Mouse (Mus musculus) forebrain, embryonic 13.5 days (tissue): Measurements from ENCODE around the gene Zdhhc3. TPM values are rescaled to one million over a fixed set of nuclear protein-coding genes. Genes with fewer than 3 reads are reported as not detected.

Experiments
- ATAC-seq: fragments of 200-750 bp; cut with Nextera tagmentation; 2 replicates; pipeline ENCODE4 v1.8.0; 2017
- H3K27ac ChIP-seq: fragments of 300-500 bp; sonication (generic); 2 replicates; pipeline ENCODE4 v1.5.1; 2015; ENCODE audit warnings: inconsistent platforms, mild to moderate bottlenecking, moderate library complexity
- H3K27me3 ChIP-seq: fragments of 300-500 bp; sonication (generic); 2 replicates; pipeline ENCODE4 v1.6.1; 2015; ENCODE audit warnings: mild to moderate bottlenecking, inconsistent platforms
- H3K36me3 ChIP-seq: fragments of 300-500 bp; sonication (generic); 2 replicates; pipeline ENCODE4 v1.6.1; 2015; ENCODE audit warnings: mild to moderate bottlenecking, inconsistent platforms; ENCODE audit not compliant: poor library complexity, severe bottlenecking
- H3K4me1 ChIP-seq: fragments of 300-500 bp; sonication (generic); 2 replicates; pipeline ENCODE4 v1.6.1; 2015; ENCODE audit warnings: inconsistent platforms
- H3K4me2 ChIP-seq: fragments of 300-500 bp; sonication (generic); 2 replicates; pipeline ENCODE4 v1.6.1; 2015; ENCODE audit warnings: inconsistent platforms, mild to moderate bottlenecking, moderate library complexity
- H3K4me3 ChIP-seq: fragments of 300-500 bp; sonication (generic); 2 replicates; pipeline ENCODE4 v1.5.1; 2015; ENCODE audit warnings: mild to moderate bottlenecking, inconsistent platforms
- H3K9ac ChIP-seq: fragments of 300-500 bp; sonication (generic); 2 replicates; pipeline ENCODE4 v1.6.1; 2015; ENCODE audit warnings: mild to moderate bottlenecking, inconsistent platforms
- H3K9me3 ChIP-seq: fragments of 300-500 bp; sonication (generic); replicated peaks from 2 replicates; pipeline ENCODE4 v1.6.1; 2016; ENCODE audit warnings: inconsistent platforms
- WGBS: fragments of 180-500 bp; shearing (Covaris S2); methylation state at CpG from one replicate; pipeline ENCODE4 v1.1.7; 2015; 5-methylcytosine and 5-hydroxymethylcytosine counted together
- polyA plus RNA-seq: library from polyadenylated mRNA; unstranded; fragments of >200 nt; fragmentation: Nextera tagmentation; extraction: Ambion mirVana; gene quantifications from 2 replicates; pipeline ENCODE4 v1.2.1, GENCODE M21; 2015

Gene Zdhhc3
- polyA plus RNA-seq, 1 experiment from 2014 or later = 66.8 TPM

GRCm38 (mm10) chr9:123139887-123140614 lies 27.0 kb upstream of the Zdhhc3 start:
- no peaks in the 10 kb centered on the region for H3K9me3 ChIP-seq

GRCm38 (mm10) chr9:123138891-123139474 lies 26.0 kb upstream of the Zdhhc3 start:
- 82% methylated on average over 5 of the region's 5 CpGs for WGBS
- H3K4me3 ChIP-seq = no peak overlapping the region
- no peaks in the 10 kb centered on the region for H3K9me3 ChIP-seq
- ATAC-seq = no peak
- no peaks in the 10 kb centered on the region for H3K4me1 ChIP-seq
- H3K27ac ChIP-seq = no peak overlapping the region
- no peak overlapping the region for H3K9ac ChIP-seq
- no peaks in the 10 kb centered on the region for H3K27me3 ChIP-seq
- peaks cover 88% of the 10 kb centered on the region for H3K36me3 ChIP-seq
- no peak overlapping the region for H3K4me2 ChIP-seq

More at GRCm38 (mm10) chr9:123139887-123140614, 27.0 kb upstream of the Zdhhc3 start:
- ATAC-seq = no peak
- WGBS = 75% methylated on average over 4 of the region's 4 CpGs
- Histone ChIP-seq H3K4me2 (no peak overlapping the region), H3K36me3 (peaks cover 82% of the 10 kb centered on the region), H3K9ac (no peak overlapping the region), H3K4me1 (no peaks in the 10 kb centered on the region), H3K27ac (no peak overlapping the region), H3K27me3 (no peaks in the 10 kb centered on the region), H3K4me3 (no peak overlapping the region)

- Histone ChIP-seq H3K27ac (no peak overlapping the region), H3K4me1 (no peaks in the 10 kb centered on the region), H3K9ac (no peak overlapping the region), H3K4me2 (no peak overlapping the region), H3K36me3 (peaks cover 92% of the 10 kb centered on the region), H3K4me3 (no peak overlapping the region), H3K27me3 (no peaks in the 10 kb centered on the region), H3K9me3 (no peaks in the 10 kb centered on the region)
- no peak for ATAC-seq
- 90% methylated on average over 7 of the region's 7 CpGs for WGBS
Observed at GRCm38 (mm10) chr9:123136953-123137682, 24.1 kb upstream of the Zdhhc3 start.

GRCm38 (mm10) chr9:123132994-123133393 lies 20.0 kb upstream of the Zdhhc3 start:
- no peak overlapping the region for H3K9ac ChIP-seq
- H3K36me3 ChIP-seq = peaks cover 97% of the 10 kb centered on the region
- no peak overlapping the region for H3K27ac ChIP-seq
- H3K4me3 ChIP-seq = no peak overlapping the region
- H3K27me3 ChIP-seq = no peaks in the 10 kb centered on the region
- H3K4me2 ChIP-seq = no peak overlapping the region
- ATAC-seq = no peak
- H3K4me1 ChIP-seq = no peaks in the 10 kb centered on the region
- no peaks in the 10 kb centered on the region for H3K9me3 ChIP-seq
- 90% methylated on average over 3 of the region's 3 CpGs for WGBS

GRCm38 (mm10) chr9:123127663-123128062 lies 14.7 kb upstream of the Zdhhc3 start:
- Histone ChIP-seq H3K4me3 (no peak overlapping the region), H3K4me2 (no peak overlapping the region), H3K9ac (no peak overlapping the region), H3K4me1 (no peaks in the 10 kb centered on the region), H3K27me3 (no peaks in the 10 kb centered on the region), H3K9me3 (no peaks in the 10 kb centered on the region), H3K27ac (no peak overlapping the region), H3K36me3 (peaks cover 65% of the 10 kb centered on the region)
- ATAC-seq = no peak
- 96% methylated on average over 6 of the region's 6 CpGs for WGBS

- H3K4me2 ChIP-seq = no peak overlapping the region
- peaks cover 63% of the 10 kb centered on the region for H3K36me3 ChIP-seq
- no peak overlapping the region for H3K27ac ChIP-seq
- no peaks in the 10 kb centered on the region for H3K9me3 ChIP-seq
- H3K4me3 ChIP-seq = no peak overlapping the region
- no peaks in the 10 kb centered on the region for H3K27me3 ChIP-seq
- H3K4me1 ChIP-seq = no peaks in the 10 kb centered on the region
- no peak for ATAC-seq
- WGBS = 93% methylated on average over 2 of the region's 2 CpGs
- H3K9ac ChIP-seq = no peak overlapping the region
Observed at GRCm38 (mm10) chr9:123124413-123124981, 11.5 kb upstream of the Zdhhc3 start.

- 92% methylated on average over 6 of the region's 6 CpGs for WGBS
- H3K27me3 ChIP-seq = no peaks in the 10 kb centered on the region
- peaks cover 63% of the 10 kb centered on the region for H3K36me3 ChIP-seq
Observed at GRCm38 (mm10) chr9:123123571-123124412, 10.8 kb upstream of the Zdhhc3 start.

GRCm38 (mm10) chr9:123123017-123123416 lies 10.0 kb upstream of the Zdhhc3 start:
- H3K9ac ChIP-seq = no peak overlapping the region
- no peaks in the 10 kb centered on the region for H3K9me3 ChIP-seq
- 90% methylated on average over 3 of the region's 3 CpGs for WGBS
- ATAC-seq = no peak
- no peak overlapping the region for H3K4me3 ChIP-seq
- H3K27ac ChIP-seq = no peak overlapping the region
- no peak overlapping the region for H3K4me2 ChIP-seq
- no peaks in the 10 kb centered on the region for H3K27me3 ChIP-seq
- no peaks in the 10 kb centered on the region for H3K4me1 ChIP-seq
- H3K36me3 ChIP-seq = peaks cover 61% of the 10 kb centered on the region

More at GRCm38 (mm10) chr9:123123571-123124412, 10.8 kb upstream of the Zdhhc3 start:
- ATAC-seq = no peak
- Histone ChIP-seq H3K9me3 (no peaks in the 10 kb centered on the region), H3K4me2 (no peak overlapping the region), H3K9ac (no peak overlapping the region), H3K4me3 (no peak overlapping the region), H3K27ac (no peak overlapping the region), H3K4me1 (no peaks in the 10 kb centered on the region)

GRCm38 (mm10) chr9:123115566-123115965 lies 2.6 kb upstream of the Zdhhc3 start:
- Histone ChIP-seq H3K9ac (0 out of 2 replicates have a peak overlapping the region, but pooled peaks have one; percentile 37), H3K27ac (no peak overlapping the region), H3K4me3 (no peak overlapping the region), H3K27me3 (no peaks in the 10 kb centered on the region), H3K9me3 (no peaks in the 10 kb centered on the region), H3K4me1 (peaks cover 23% of the 10 kb centered on the region), H3K36me3 (peaks cover 27% of the 10 kb centered on the region), H3K4me2 (no peak overlapping the region)
- WGBS = 94% methylated on average over 1 of the region's 1 CpGs
- ATAC-seq = no peak

GRCm38 (mm10) chr9:123113931-123114330 lies 926 bp upstream of the Zdhhc3 start:
- no peaks in the 10 kb centered on the region for H3K27me3 ChIP-seq
- H3K9ac ChIP-seq = peak overlapping the region; percentile 94
- H3K4me2 ChIP-seq = peak overlapping the region; percentile 80
- 74% methylated on average over 6 of the region's 6 CpGs for WGBS
- H3K27ac ChIP-seq = no peak overlapping the region
- peaks cover 11% of the 10 kb centered on the region for H3K36me3 ChIP-seq
- H3K9me3 ChIP-seq = no peaks in the 10 kb centered on the region
- peaks cover 23% of the 10 kb centered on the region for H3K4me1 ChIP-seq
- H3K4me3 ChIP-seq = peak overlapping the region; percentile 89
- no peak for ATAC-seq

GRCm38 (mm10) chr9:123111751-123112221 lies 1.2 kb downstream of the Zdhhc3 start:
- peaks cover 23% of the 10 kb centered on the region for H3K4me1 ChIP-seq
- H3K4me3 ChIP-seq = peak overlapping the region; percentile 89
- H3K9ac ChIP-seq = peak overlapping the region; percentile 94
- peak overlapping the region; percentile 80 for H3K4me2 ChIP-seq
- H3K36me3 ChIP-seq = 0 out of 2 replicates have a peak, but pooled peaks cover 3% of the 10 kb centered on the region
- no peaks in the 10 kb centered on the region for H3K9me3 ChIP-seq
- ATAC-seq = no peak
- 63% methylated on average over 8 of the region's 8 CpGs for WGBS
- no peaks in the 10 kb centered on the region for H3K27me3 ChIP-seq
- no peak overlapping the region for H3K27ac ChIP-seq
